Mouse (Mus musculus): ENCODE measurements around the gene Selplg. TPM values are rescaled to one million over a fixed set of nuclear protein-coding genes. Genes with fewer than 3 reads are reported as not detected.
"Not testable (repeated sequence)": the region's sequence is repeated elsewhere in the genome, so short reads cannot be mapped to it uniquely, and the experiment has no call there.

Selplg gene
- total and polyA plus RNA-seq, 2 experiments from 2014 or later = 1.1 to 1.8 TPM

- ATAC-seq = no peak
- H3K9ac ChIP-seq = no peak overlapping the region
- no peaks in the 10 kb centered on the region for H3K9me3 ChIP-seq (ENCODE audit: low read length)
- no peaks in the 10 kb centered on the region for H3K4me1 ChIP-seq (ENCODE audit: insufficient read depth)
- WGBS = 85% methylated on average over 5 of the region's 5 CpGs
- no peaks in the 10 kb centered on the region; the same call in 1 of the 2 replicates for H3K27me3 ChIP-seq (ENCODE audit: insufficient read depth, low read length)
- H3K4me2 ChIP-seq (ENCODE audit: low read depth) = no peak overlapping the region
- H3K4me3 ChIP-seq (ENCODE audit: low read depth, low read length) = no peak overlapping the region
- no peak overlapping the region for H3K27ac ChIP-seq (ENCODE audit: low read depth, low read length)
- TF ChIP-seq CTCF (IDR thresholded peaks at IDR 0.05; ENCODE audit: low read depth) = no peak
- DNase-seq = no peak
- no peaks in the 10 kb centered on the region for H3K36me3 ChIP-seq (ENCODE audit: insufficient read depth)
These were observed 45.5 kb downstream of the Selplg start for GRCm38 (mm10) chr5:113786985-113787384.

- H3K4me1 ChIP-seq (ENCODE audit: insufficient read depth); H3K4me2 ChIP-seq (ENCODE audit: low read depth); H3K27me3 ChIP-seq (ENCODE audit: insufficient read depth, low read length); H3K36me3 ChIP-seq (ENCODE audit: insufficient read depth); H3K27ac ChIP-seq (ENCODE audit: low read depth, low read length); H3K4me3 ChIP-seq (ENCODE audit: low read depth, low read length); DNase-seq; H3K9me3 ChIP-seq (ENCODE audit: low read length); H3K9ac ChIP-seq; ATAC-seq: not testable (repeated sequence)
- 35% methylated on average over 3 of the region's 3 CpGs for WGBS
These were observed 48.3 kb downstream of the Selplg start for GRCm38 (mm10) chr5:113784104-113784503.

- Histone ChIP-seq H3K4me2 (ENCODE audit: low read depth) (no peak overlapping the region), H3K4me3 (ENCODE audit: low read depth, low read length) (no peak overlapping the region), H3K4me1 (ENCODE audit: insufficient read depth) (no peaks in the 10 kb centered on the region), H3K9ac (no peak overlapping the region), H3K36me3 (ENCODE audit: insufficient read depth) (no peaks in the 10 kb centered on the region), H3K27ac (ENCODE audit: low read depth, low read length) (no peak overlapping the region), H3K9me3 (ENCODE audit: low read length) (no peaks in the 10 kb centered on the region), H3K27me3 (ENCODE audit: insufficient read depth, low read length) (no peaks in the 10 kb centered on the region; the same call in 1 of the 2 replicates)
- 19% methylated on average over 12 of the region's 12 CpGs for WGBS
- DNase-seq (no peak), ATAC-seq (no peak; the same call in 1 of the 2 replicates)
- TF ChIP-seq CTCF (IDR thresholded peaks at IDR 0.05; ENCODE audit: low read depth) = no peak
These were observed 48.9 kb downstream of the Selplg start for GRCm38 (mm10) chr5:113783581-113784001.

- no peak for TF ChIP-seq CTCF (IDR thresholded peaks at IDR 0.05; ENCODE audit: low read depth)
- no peak for DNase-seq
- H3K36me3 ChIP-seq (ENCODE audit: insufficient read depth) = no peaks in the 10 kb centered on the region
- 93% methylated on average over 7 of the region's 7 CpGs for WGBS
- H3K27ac ChIP-seq (ENCODE audit: low read depth, low read length) = no peak overlapping the region
- H3K4me1 ChIP-seq (ENCODE audit: insufficient read depth) = no peaks in the 10 kb centered on the region
- H3K27me3 ChIP-seq (ENCODE audit: insufficient read depth, low read length) = no peaks in the 10 kb centered on the region; the same call in 1 of the 2 replicates
- no peaks in the 10 kb centered on the region for H3K9me3 ChIP-seq (ENCODE audit: low read length)
- no peak overlapping the region for H3K9ac ChIP-seq
- H3K4me2 ChIP-seq (ENCODE audit: low read depth) = no peak overlapping the region
- no peak overlapping the region for H3K4me3 ChIP-seq (ENCODE audit: low read depth, low read length)
- ATAC-seq = no peak
These were observed 49.8 kb downstream of the Selplg start for GRCm38 (mm10) chr5:113782624-113783023.

GRCm38 (mm10) chr5:113781875-113782274 lies 50.6 kb downstream of the Selplg start:
- no peak for TF ChIP-seq CTCF (IDR thresholded peaks at IDR 0.05; ENCODE audit: low read depth)
- no peak overlapping the region for H3K4me2 ChIP-seq (ENCODE audit: low read depth)
- H3K9ac ChIP-seq = no peak overlapping the region
- no peaks in the 10 kb centered on the region; the same call in 1 of the 2 replicates for H3K27me3 ChIP-seq (ENCODE audit: insufficient read depth, low read length)
- H3K9me3 ChIP-seq (ENCODE audit: low read length) = no peaks in the 10 kb centered on the region
- H3K4me1 ChIP-seq (ENCODE audit: insufficient read depth) = no peaks in the 10 kb centered on the region
- H3K4me3 ChIP-seq (ENCODE audit: low read depth, low read length) = no peak overlapping the region
- ATAC-seq = no peak
- H3K27ac ChIP-seq (ENCODE audit: low read depth, low read length) = no peak overlapping the region
- H3K36me3 ChIP-seq (ENCODE audit: insufficient read depth) = peaks cover 4% of the 10 kb centered on the region
- DNase-seq = no peak
- 80% methylated on average over 7 of the region's 7 CpGs for WGBS

GRCm38 (mm10) chr5:113781254-113781653 lies 51.2 kb downstream of the Selplg start:
- TF ChIP-seq CTCF (IDR thresholded peaks at IDR 0.05; ENCODE audit: low read depth) = no peak
- Histone ChIP-seq H3K4me2 (ENCODE audit: low read depth) (no peak overlapping the region), H3K27ac (ENCODE audit: low read depth, low read length) (no peak overlapping the region), H3K27me3 (ENCODE audit: insufficient read depth, low read length) (no peaks in the 10 kb centered on the region; the same call in 1 of the 2 replicates), H3K9ac (no peak overlapping the region), H3K36me3 (ENCODE audit: insufficient read depth) (peaks cover 10% of the 10 kb centered on the region), H3K4me3 (ENCODE audit: low read depth, low read length) (no peak overlapping the region), H3K9me3 (ENCODE audit: low read length) (no peaks in the 10 kb centered on the region), H3K4me1 (ENCODE audit: insufficient read depth) (no peaks in the 10 kb centered on the region)
- 85% methylated on average over 7 of the region's 7 CpGs for WGBS
- DNase-seq (no peak), ATAC-seq (no peak)

GRCm38 (mm10) chr5:113780763-113781162 lies 51.7 kb downstream of the Selplg start:
- Histone ChIP-seq H3K27ac (ENCODE audit: low read depth, low read length) (no peak overlapping the region), H3K4me2 (ENCODE audit: low read depth) (no peak overlapping the region), H3K9me3 (ENCODE audit: low read length) (no peaks in the 10 kb centered on the region), H3K4me1 (ENCODE audit: insufficient read depth) (no peaks in the 10 kb centered on the region), H3K36me3 (ENCODE audit: insufficient read depth) (peaks cover 15% of the 10 kb centered on the region), H3K27me3 (ENCODE audit: insufficient read depth, low read length) (no peaks in the 10 kb centered on the region; the same call in 1 of the 2 replicates), H3K9ac (no peak overlapping the region), H3K4me3 (ENCODE audit: low read depth, low read length) (no peak overlapping the region)
- DNase-seq (no peak), ATAC-seq (no peak)
- WGBS = 90% methylated on average over 5 of the region's 5 CpGs
- TF ChIP-seq CTCF (IDR thresholded peaks at IDR 0.05; ENCODE audit: low read depth) = no peak

Data from forebrain, postnatal 0 days (tissue).